Mouse (Mus musculus) C2C12 (cell line): ENCODE data around the gene Cd55b.
"Not testable (repeated sequence)": the region's sequence is repeated elsewhere in the genome, so short reads cannot be mapped to it uniquely, and the experiment has no call there.

ENCODE experiments used
- CTCF ChIP-seq: IDR thresholded peaks from one replicate; pipeline ENCODE4 v1.5.1; 2011; ENCODE audit not compliant: control insufficient read depth, insufficient read depth, insufficient read length
- FOSL1 ChIP-seq: IDR thresholded peaks from one replicate; pipeline ENCODE4 v1.8.0; 2011; ENCODE audit warnings: mild to moderate bottlenecking, low read length; ENCODE audit not compliant: poor library complexity, insufficient read depth, severe bottlenecking
- MAX ChIP-seq: IDR thresholded peaks from one replicate; pipeline ENCODE4 v1.6.1; 2011; ENCODE audit warnings: mild to moderate bottlenecking, control low read depth
- MYOG ChIP-seq: IDR thresholded peaks from one replicate; pipeline ENCODE4 v1.6.1; 2011; ENCODE audit not compliant: control insufficient read depth, insufficient read length; ENCODE audit errors: extremely low read depth
- USF1 ChIP-seq: IDR thresholded peaks from one replicate; pipeline ENCODE4 v1.6.1; 2011; ENCODE audit warnings: low read depth, mild to moderate bottlenecking, control low read depth, moderate library complexity

DNA sequence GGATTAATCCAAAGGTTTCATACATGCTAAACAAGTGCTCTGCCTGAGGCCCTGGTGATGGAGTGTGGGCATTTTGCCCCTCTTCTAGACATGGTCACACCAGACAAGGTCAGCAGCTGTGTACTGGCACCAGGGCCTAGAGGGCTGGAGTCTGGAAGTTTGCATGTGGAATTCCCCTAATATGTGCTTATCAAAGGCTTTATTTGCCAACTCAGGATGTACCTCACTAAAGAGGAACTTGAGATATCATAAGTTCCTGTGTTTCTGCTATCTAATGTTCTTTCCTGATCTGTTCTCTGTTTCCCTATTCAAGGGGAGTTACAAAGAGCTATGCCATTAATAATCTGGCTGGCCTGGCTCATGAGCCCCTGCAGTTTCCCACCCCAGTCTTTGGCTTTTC is 5.9 kb upstream of the Cd55b start:
- TF ChIP-seq CTCF, MAX, USF1, FOSL1, MYOG: not testable (repeated sequence)
